Mouse (Mus musculus) heart, embryonic 11.5 days (tissue): Measurements from ENCODE around the gene Gm44511. TPM values are rescaled to one million over a fixed set of nuclear protein-coding genes. Genes with fewer than 3 reads are reported as not detected.

ENCODE experiments used
- ATAC-seq: fragments of 200-750 bp; cut with Nextera tagmentation; replicated peaks from 2 replicates; pipeline ENCODE4 v1.8.0; 2017; ENCODE audit warnings: moderate library complexity; ENCODE audit not compliant: insufficient number of reproducible peaks, low FRiP score, low TSS enrichment
- H3K27ac ChIP-seq: fragments of 300-500 bp; sonication (generic); 2 replicates; pipeline ENCODE4 v1.5.1; 2014; ENCODE audit warnings: mild to moderate bottlenecking, low read depth, low read length
- H3K27me3 ChIP-seq: fragments of 300-500 bp; sonication (generic); 2 replicates; pipeline ENCODE4 v1.6.1; 2014; ENCODE audit warnings: mild to moderate bottlenecking, low read length, mixed read lengths; ENCODE audit not compliant: control insufficient read depth, insufficient read depth
- H3K36me3 ChIP-seq: fragments of 300-500 bp; sonication (generic); 2 replicates; pipeline ENCODE4 v1.6.1; 2014; ENCODE audit warnings: mild to moderate bottlenecking, low read length, moderate library complexity, mixed read lengths; ENCODE audit not compliant: control insufficient read depth, insufficient read depth
- H3K4me1 ChIP-seq: fragments of 300-500 bp; sonication (generic); 2 replicates; pipeline ENCODE4 v1.6.1; 2014; ENCODE audit warnings: low read length; ENCODE audit not compliant: control insufficient read depth, insufficient read depth
- H3K4me2 ChIP-seq: fragments of 300-500 bp; sonication (generic); 2 replicates; pipeline ENCODE4 v1.6.1; 2014; ENCODE audit warnings: mild to moderate bottlenecking, moderate library complexity
- H3K4me3 ChIP-seq: fragments of 300-500 bp; sonication (generic); 2 replicates; pipeline ENCODE4 v1.5.1; 2014; ENCODE audit warnings: low read depth, low read length
- H3K9ac ChIP-seq: fragments of 300-500 bp; sonication (generic); 2 replicates; pipeline ENCODE4 v1.6.1; 2014; ENCODE audit warnings: mild to moderate bottlenecking, low read depth, low read length, moderate library complexity
- H3K9me3 ChIP-seq: fragments of 300-500 bp; sonication (generic); replicated peaks from 2 replicates; pipeline ENCODE4 v1.6.1; 2016; ENCODE audit warnings: low read length; ENCODE audit not compliant: control insufficient read depth
- WGBS: fragments of 180-500 bp; shearing (Covaris S2); extraction: QIAGEN DNeasy Blood & Tissue Kit; methylation state at CpG from one replicate; pipeline ENCODE4 v1.1.7; 2014; ENCODE audit not compliant: insufficient replicate concordance; 5-methylcytosine and 5-hydroxymethylcytosine counted together
- polyA plus RNA-seq: library from polyadenylated mRNA; unstranded; fragments of >200 nt; fragmentation: Nextera tagmentation; extraction: Ambion mirVana; gene quantifications from 2 replicates; pipeline ENCODE4 v1.2.1, GENCODE M21; 2014

Gene Gm44511
- polyA plus RNA-seq, 1 experiment from 2014 or later = not detected

GRCm38 (mm10) chr6:128732032-128732431 is 94.1 kb downstream of the Gm44511 start:
- Histone ChIP-seq H3K4me2 (no peak overlapping the region), H3K4me3 (no peak overlapping the region), H3K27ac (no peak overlapping the region), H3K9me3 (no peaks in the 10 kb centered on the region), H3K4me1 (no peaks in the 10 kb centered on the region), H3K9ac (no peak overlapping the region), H3K27me3 (no peaks in the 10 kb centered on the region), H3K36me3 (no peaks in the 10 kb centered on the region)
- ATAC-seq = no peak
- 77% methylated on average over 3 of the region's 3 CpGs for WGBS

Other genes with a start within 250 kb of the Gm44511 start
- 0.32 TPM in 1 of 2 replicates, not detected in the other for gene A2ml1, start 244.7 kb downstream of the Gm44511 start, polyA plus RNA-seq
- not detected in 2 replicates for gene Klrb1a, start 202.8 kb downstream of the Gm44511 start, polyA plus RNA-seq
- gene Clec2h, start 163.9 kb downstream of the Gm44511 start, polyA plus RNA-seq = not detected in 2 replicates
- gene Klrb1, start 103.3 kb downstream of the Gm44511 start, polyA plus RNA-seq = not detected in 2 replicates
- not detected in 2 replicates for gene Klrb1c, start 37.1 kb downstream of the Gm44511 start, polyA plus RNA-seq
- not detected in 2 replicates for gene Klrb1b, start within 50 bp of the Gm44511 start, polyA plus RNA-seq
- gene Clec2i, start 61.3 kb upstream of the Gm44511 start, polyA plus RNA-seq = not detected in 2 replicates
- gene BC035044, start 64.8 kb upstream of the Gm44511 start, polyA plus RNA-seq = 0.69 and 0.73 TPM in 2 replicates
- not detected in 2 replicates for gene Clec2g, start 108.1 kb upstream of the Gm44511 start, polyA plus RNA-seq
- 0.40 TPM in 1 of 2 replicates, not detected in the other for gene Klrb1f, start 219.6 kb upstream of the Gm44511 start, polyA plus RNA-seq